Mouse (Mus musculus) forebrain, embryonic 12.5 days (tissue): Measurements from ENCODE around the gene Inka1. TPM values are rescaled to one million over a fixed set of nuclear protein-coding genes. Genes with fewer than 3 reads are reported as not detected.
A peak's percentile ranks its signal among the peaks of the same experiment; 100 is the strongest.

Experiments used
- ATAC-seq: fragments of 200-750 bp; cut with Nextera tagmentation; 2 replicates; pipeline ENCODE4 v1.8.0; 2017; ENCODE audit warnings: moderate TSS enrichment; ENCODE audit not compliant: low FRiP score
- H3K27ac ChIP-seq: fragments of 300-500 bp; sonication (generic); 2 replicates; pipeline ENCODE4 v1.5.1; 2016; ENCODE audit warnings: mild to moderate bottlenecking
- H3K27me3 ChIP-seq: fragments of 300-500 bp; sonication (generic); 2 replicates; pipeline ENCODE4 v1.6.1; 2016; ENCODE audit warnings: mild to moderate bottlenecking
- H3K36me3 ChIP-seq: fragments of 300-500 bp; sonication (generic); replicated peaks from 2 replicates; pipeline ENCODE4 v1.6.1; 2016; ENCODE audit warnings: mild to moderate bottlenecking
- H3K4me1 ChIP-seq: fragments of 300-500 bp; sonication (generic); 2 replicates; pipeline ENCODE4 v1.6.1; 2016
- H3K4me2 ChIP-seq: fragments of 300-500 bp; sonication (generic); 2 replicates; pipeline ENCODE4 v1.6.1; 2016; ENCODE audit warnings: mild to moderate bottlenecking, moderate library complexity
- H3K4me3 ChIP-seq: fragments of 300-500 bp; sonication (generic); replicated peaks from 2 replicates; pipeline ENCODE4 v1.5.1; 2016; ENCODE audit warnings: mild to moderate bottlenecking
- H3K9ac ChIP-seq: fragments of 300-500 bp; sonication (generic); 2 replicates; pipeline ENCODE4 v1.6.1; 2016; ENCODE audit warnings: mild to moderate bottlenecking
- H3K9me3 ChIP-seq: fragments of 300-500 bp; sonication (generic); 2 replicates; pipeline ENCODE4 v1.6.1; 2016
- WGBS: fragments of 180-500 bp; shearing (Covaris S2); methylation state at CpG from one replicate; pipeline ENCODE4 v1.1.7; 2016; 5-methylcytosine and 5-hydroxymethylcytosine counted together
- polyA plus RNA-seq: library from polyadenylated mRNA; unstranded; fragments of >200 nt; fragmentation: Nextera tagmentation; extraction: Ambion mirVana; gene quantifications from 2 replicates; pipeline ENCODE4 v1.2.1, GENCODE M21; 2016

Inka1 gene
- polyA plus RNA-seq, 1 experiment from 2014 or later: 18.3 TPM

DNA sequence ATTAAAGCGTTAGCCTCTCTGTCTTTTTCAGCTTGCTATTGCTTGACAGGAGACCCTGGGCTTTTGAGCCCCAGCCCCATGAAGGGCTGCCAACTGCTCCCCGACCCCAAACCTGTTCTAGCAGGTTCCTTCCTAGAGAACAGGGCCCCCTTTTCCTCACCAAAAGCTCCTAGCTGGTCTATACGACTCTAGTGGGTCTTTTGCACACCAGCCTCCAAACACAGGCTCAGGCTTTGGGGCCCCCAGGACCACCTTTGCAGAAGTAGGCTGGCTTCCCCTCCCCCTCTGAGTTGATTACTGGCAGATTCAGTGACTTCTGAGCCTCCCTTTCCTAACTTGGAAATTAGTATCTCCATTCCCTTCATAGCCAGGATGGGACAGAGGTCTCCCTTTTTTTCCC is 48.8 kb downstream of the Inka1 start:
- H3K9me3 ChIP-seq: no peaks in the 10 kb centered on the region
- 4% methylated on average over 3 of the region's 3 CpGs for WGBS
- no peak overlapping the region for H3K27ac ChIP-seq
- peak overlapping the region; percentile 81 for H3K4me2 ChIP-seq
- no peaks in the 10 kb centered on the region for H3K36me3 ChIP-seq
- H3K4me3 ChIP-seq: peak overlapping the region; percentile 46
- peak overlapping the region; percentile 66; the same call in 1 of the 2 replicates for H3K9ac ChIP-seq
- no peak for ATAC-seq
- H3K27me3 ChIP-seq: peaks cover 15% of the 10 kb centered on the region; the same call in 1 of the 2 replicates
- peaks cover 37% of the 10 kb centered on the region for H3K4me1 ChIP-seq

GRCm38 (mm10) chr9:107936215-107936822 is 49.4 kb downstream of the Inka1 start:
- Histone ChIP-seq H3K4me1 (peaks cover 37% of the 10 kb centered on the region), H3K9ac (peak overlapping the region; percentile 66), H3K4me2 (peak overlapping the region; percentile 81), H3K4me3 (peak overlapping the region; percentile 46), H3K36me3 (no peaks in the 10 kb centered on the region), H3K9me3 (no peaks in the 10 kb centered on the region), H3K27ac (no peak overlapping the region), H3K27me3 (peaks cover 15% of the 10 kb centered on the region; the same call in 1 of the 2 replicates)
- under 1% methylated on average over 29 of the region's 29 CpGs for WGBS
- peak; percentile 72 for ATAC-seq

GRCm38 (mm10) chr9:107935790-107936214 is 49.9 kb downstream of the Inka1 start:
- no peaks in the 10 kb centered on the region for H3K36me3 ChIP-seq
- peak; percentile 61 for ATAC-seq
- no peaks in the 10 kb centered on the region for H3K9me3 ChIP-seq
- peak overlapping the region; percentile 66 for H3K9ac ChIP-seq
- WGBS: 1% methylated on average over 41 of the region's 41 CpGs
- peaks cover 37% of the 10 kb centered on the region for H3K4me1 ChIP-seq
- H3K27ac ChIP-seq: no peak overlapping the region
- H3K4me3 ChIP-seq: peak overlapping the region; percentile 46
- peaks cover 15% of the 10 kb centered on the region; the same call in 1 of the 2 replicates for H3K27me3 ChIP-seq
- peak overlapping the region; percentile 81 for H3K4me2 ChIP-seq

DNA sequence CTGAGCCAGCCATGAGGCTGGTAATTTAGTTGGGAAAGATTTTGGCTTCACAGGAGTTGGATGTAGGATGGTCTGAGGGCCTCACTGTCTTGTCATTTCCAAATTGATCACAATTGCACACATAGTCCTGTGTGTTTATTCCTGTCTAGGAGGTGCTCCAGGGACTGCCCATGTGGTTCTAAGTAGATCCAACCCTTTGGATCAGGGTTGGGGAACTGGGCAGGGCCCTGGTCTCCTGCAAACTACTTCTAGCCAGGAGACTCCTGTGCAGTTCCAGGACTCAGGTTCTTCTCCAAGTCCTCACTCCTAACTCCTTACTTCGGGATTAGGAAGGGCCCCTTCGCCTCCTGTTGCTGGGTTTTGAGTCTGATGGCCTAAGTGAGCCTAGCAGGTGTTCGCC is 50.3 kb downstream of the Inka1 start, which contains the start of gene Camkv:
Camkv (plus strand) TSS at position 301 of the 400 bp plus-strand sequence.
- Histone ChIP-seq H3K9me3 (no peaks in the 10 kb centered on the region), H3K4me3 (peak within 1 kb of the TSS; percentile 46), H3K36me3 (no peaks in the 10 kb centered on the region), H3K9ac (peak within 1 kb of the TSS; percentile 66), H3K4me1 (peaks cover 37% of the 10 kb centered on the region), H3K27ac (no peak within 1 kb of the TSS), H3K27me3 (peaks cover 15% of the 10 kb centered on the region; the same call in 1 of the 2 replicates), H3K4me2 (peak within 1 kb of the TSS; percentile 81)
- ATAC-seq: peak; percentile 12; the same call in 1 of the 2 replicates
- WGBS: 5% methylated on average over 3 of the region's 3 CpGs

Other genes with a start within 250 kb of the Inka1 start
- 232 and 237 TPM in 2 replicates for gene Rbm5, start 214.9 kb downstream of the Inka1 start, polyA plus RNA-seq
- gene Rbm6, start 112.6 kb downstream of the Inka1 start, polyA plus RNA-seq: 136 and 137 TPM in 2 replicates
- gene Mon1a, start 97.7 kb downstream of the Inka1 start, polyA plus RNA-seq: 16.0 and 17.7 TPM in 2 replicates
- 1.3 and 1.8 TPM in 2 replicates for gene Mst1r, start 79.0 kb downstream of the Inka1 start, polyA plus RNA-seq
- not detected in 2 replicates for gene Actl11, start 57.4 kb downstream of the Inka1 start, polyA plus RNA-seq
- 12.2 and 14.8 TPM in 2 replicates for gene Camkv, start 50.2 kb downstream of the Inka1 start, polyA plus RNA-seq
- gene Traip, start 35.7 kb downstream of the Inka1 start, polyA plus RNA-seq: 30.6 and 32.3 TPM in 2 replicates
- gene Uba7, start 10.4 kb downstream of the Inka1 start, polyA plus RNA-seq: 5.8 and 6.5 TPM in 2 replicates
- gene Gm20661, start 2.8 kb downstream of the Inka1 start, polyA plus RNA-seq: 0.86 and 1.2 TPM in 2 replicates
- gene Cdhr4, start 6.6 kb upstream of the Inka1 start, polyA plus RNA-seq: 0.82 and 2.1 TPM in 2 replicates
- 0.49 TPM in 1 of 2 replicates, not detected in the other for gene Gm20662, start 10.5 kb upstream of the Inka1 start, polyA plus RNA-seq
- gene Ip6k1, start 16.6 kb upstream of the Inka1 start, polyA plus RNA-seq: 82.3 and 88.2 TPM in 2 replicates
- 18.2 and 19.3 TPM in 2 replicates for gene Gmppb, start 63.4 kb upstream of the Inka1 start, polyA plus RNA-seq
- gene Amigo3, start 67.3 kb upstream of the Inka1 start, polyA plus RNA-seq: 3.6 and 3.8 TPM in 2 replicates
- 0.27 and 0.41 TPM in 2 replicates for gene Mst1, start 94.6 kb upstream of the Inka1 start, polyA plus RNA-seq
- gene Rnf123, start 97.5 kb upstream of the Inka1 start, polyA plus RNA-seq: 36.9 and 41.2 TPM in 2 replicates
- gene Apeh, start 108.7 kb upstream of the Inka1 start, polyA plus RNA-seq: 51.1 and 56.0 TPM in 2 replicates
- 3.6 and 3.9 TPM in 2 replicates for gene Bsn, start 204.5 kb upstream of the Inka1 start, polyA plus RNA-seq